Mouse (Mus musculus) MEL (cell line): ENCODE measurements around the gene Gm10912. TPM values are rescaled to one million over a fixed set of nuclear protein-coding genes. Genes with fewer than 3 reads are reported as not detected.
"Not testable (repeated sequence)": the region's sequence is repeated elsewhere in the genome, so short reads cannot be mapped to it uniquely, and the experiment has no call there.

Experiments
- DNase-seq: peaks from one replicate; pipeline ENCODE4 v3.0.0; 2011; ENCODE audit warnings: low read depth, low spot score
- H3K27ac ChIP-seq: 2 replicates; pipeline ENCODE4 v1.5.1; 2012; ENCODE audit warnings: low read depth, mild to moderate bottlenecking, control low read depth, low read length, moderate library complexity; ENCODE audit not compliant: control insufficient read depth
- H3K27me3 ChIP-seq, 2 experiments: fragments of 150-350 bp in 1 of 2; sonication (generic) in 1 of 2; 2 replicates each; pipeline ENCODE4 v1.6.1; 2012; ENCODE audit warnings: low read length in 2 of 2, mild to moderate bottlenecking in 2 of 2, improper control_type of control experiment in 1 of 2, moderate library complexity in 1 of 2; ENCODE audit not compliant: insufficient read depth in 2 of 2, control insufficient read depth in 1 of 2
- H3K36me3 ChIP-seq, 2 experiments: 2 replicates each; pipeline ENCODE4 v1.6.1; 2012 to 2014; ENCODE audit warnings: low read length in 2 of 2, improper control_type of control experiment in 1 of 2, inconsistent platforms in 1 of 2, mild to moderate bottlenecking in 1 of 2; ENCODE audit not compliant: insufficient read depth in 2 of 2, control insufficient read depth in 1 of 2
- H3K4me1 ChIP-seq, 2 experiments: fragments of 150-350 bp in 1 of 2; sonication (generic) in 1 of 2; 2 replicates each; pipeline ENCODE4 v1.6.1; 2012; ENCODE audit warnings: low read length in 2 of 2, improper control_type of control experiment in 1 of 2, mild to moderate bottlenecking in 1 of 2; ENCODE audit not compliant: insufficient read depth in 2 of 2, control insufficient read depth in 1 of 2
- H3K4me3 ChIP-seq, 2 experiments: fragments of 150-350 bp in 1 of 2; sonication (generic) in 1 of 2; 2 replicates each; pipeline ENCODE4 v1.5.1; 2012; ENCODE audit warnings: low read depth in 2 of 2, low read length in 2 of 2, mild to moderate bottlenecking in 2 of 2, moderate library complexity in 2 of 2, control low read depth in 1 of 2, improper control_type of control experiment in 1 of 2; ENCODE audit not compliant: control insufficient read depth in 1 of 2, insufficient read depth in 1 of 2
- H3K79me2 ChIP-seq: 2 replicates; pipeline ENCODE4 v1.6.1; 2012; ENCODE audit warnings: mild to moderate bottlenecking, low read length, moderate library complexity; ENCODE audit not compliant: control insufficient read depth, poor library complexity, insufficient read depth
- H3K9ac ChIP-seq: 2 replicates; pipeline ENCODE4 v1.6.1; 2012; ENCODE audit warnings: low read depth, mild to moderate bottlenecking, control low read depth, low read length, moderate library complexity; ENCODE audit not compliant: control insufficient read depth, poor library complexity, severe bottlenecking
- H3K9me3 ChIP-seq: fragments of 150-350 bp; sonication (generic); replicated peaks from 2 replicates; pipeline ENCODE4 v1.6.1; 2012; ENCODE audit warnings: mild to moderate bottlenecking, low read length, improper control_type of control experiment, moderate library complexity; ENCODE audit not compliant: insufficient read depth
- CHD2 ChIP-seq: IDR thresholded peaks from 2 replicates; pipeline ENCODE4 v1.6.1; 2011; ENCODE audit warnings: low read length, improper control_type of control experiment
- CTCF ChIP-seq, 3 experiments: IDR thresholded peaks in 2 of 3; conservative IDR thresholded peaks in 1 of 3; 2 replicates each; pipeline ENCODE4 v1.5.1; 2011 to 2012; ENCODE audit warnings: low read length in 3 of 3, low read depth in 2 of 3, mild to moderate bottlenecking in 2 of 3, improper control_type of control experiment in 1 of 3, inconsistent platforms in 1 of 3, mixed read lengths in 1 of 3, moderate library complexity in 1 of 3; ENCODE audit not compliant: control insufficient read depth in 1 of 3, insufficient read depth in 1 of 3, poor library complexity in 1 of 3, severe bottlenecking in 1 of 3
- EP300 ChIP-seq, 2 experiments: IDR thresholded peaks; 2 replicates each; pipeline ENCODE4 v1.6.1; 2011; ENCODE audit warnings: improper control_type of control experiment in 2 of 2, low read length in 2 of 2, low read depth in 1 of 2, mild to moderate bottlenecking in 1 of 2
- ETS1 ChIP-seq: IDR thresholded peaks from 2 replicates; pipeline ENCODE4 v1.6.1; 2012; ENCODE audit warnings: low read depth, mild to moderate bottlenecking, inconsistent platforms, low read length, improper control_type of control experiment, moderate library complexity
- GATA1 ChIP-seq: IDR thresholded peaks from 2 replicates; pipeline ENCODE4 v1.6.1; 2011; ENCODE audit warnings: low read depth, low read length, improper control_type of control experiment
- JUND ChIP-seq: IDR thresholded peaks from 2 replicates; pipeline ENCODE4 v1.6.1; 2011; ENCODE audit warnings: low read depth, mild to moderate bottlenecking, improper control_type of control experiment, low read length
- MYC ChIP-seq: IDR thresholded peaks from 2 replicates; pipeline ENCODE4 v1.6.1; 2011; ENCODE audit warnings: low read depth, mild to moderate bottlenecking, low read length, improper control_type of control experiment, moderate library complexity
- NELFE ChIP-seq: IDR thresholded peaks from 2 replicates; pipeline ENCODE4 v1.6.1; 2011; ENCODE audit warnings: low read depth, low read length, improper control_type of control experiment
- RAD21 ChIP-seq: IDR thresholded peaks from 2 replicates; pipeline ENCODE4 v1.6.1; 2011; ENCODE audit warnings: mild to moderate bottlenecking, low read depth, low read length, improper control_type of control experiment
- RCOR1 ChIP-seq: IDR thresholded peaks from 2 replicates; pipeline ENCODE4 v1.6.1; 2012; ENCODE audit warnings: low read depth, mild to moderate bottlenecking, inconsistent platforms, low read length, improper control_type of control experiment
- SMC3 ChIP-seq: IDR thresholded peaks from 2 replicates; pipeline ENCODE4 v1.6.1; 2011; ENCODE audit warnings: low read depth, low read length, improper control_type of control experiment
- TAL1 ChIP-seq: IDR thresholded peaks from 2 replicates; pipeline ENCODE4 v1.6.1; 2012; ENCODE audit warnings: mild to moderate bottlenecking, inconsistent platforms, low read length, moderate library complexity, mixed read lengths
- TBP ChIP-seq: IDR thresholded peaks from 2 replicates; pipeline ENCODE4 v1.8.0; 2011; ENCODE audit warnings: low read depth, low read length, improper control_type of control experiment
- USF2 ChIP-seq, 2 experiments: IDR thresholded peaks; 2 replicates each; pipeline ENCODE4 v1.6.1; 2011 to 2012; ENCODE audit warnings: improper control_type of control experiment in 2 of 2, low read length in 2 of 2, borderline replicate concordance in 1 of 2, inconsistent platforms in 1 of 2, low read depth in 1 of 2, mild to moderate bottlenecking in 1 of 2; ENCODE audit not compliant: insufficient read depth in 1 of 2
- ZMIZ1 ChIP-seq: IDR thresholded peaks from 2 replicates; pipeline ENCODE4 v1.6.1; 2012; ENCODE audit warnings: low read depth, mild to moderate bottlenecking, inconsistent platforms, low read length, improper control_type of control experiment, moderate library complexity
- ZNF384 ChIP-seq: IDR thresholded peaks from 2 replicates; pipeline ENCODE4 v1.6.1; 2012; ENCODE audit warnings: low read depth, mild to moderate bottlenecking, inconsistent platforms, low read length, improper control_type of control experiment
- polyA plus RNA-seq, 2 experiments: library from polyadenylated mRNA; stranded (reverse) in 1 of 2; unstranded in 1 of 2; fragments of >175 nt in 1 of 2; fragments of >200 nt in 1 of 2; gene quantifications; 2 replicates each; pipeline versions ENCODE4 v1.2.1 to v1.2.4; 2012; ENCODE audit warnings: low replicate concordance in 2 of 2, low read depth in 1 of 2; ENCODE audit not compliant: insufficient read length in 2 of 2, insufficient read depth in 1 of 2, missing spikeins in 1 of 2
- total RNA-seq: library from RNA; depleted of rRNA; stranded (reverse); fragments of 300-350 nt; gene quantifications from 2 replicates; pipeline ENCODE4 v1.2.3, GENCODE M21; 2012; rRNA removed

Gm10912 gene
- 0.08 TPM in 1 of 2 replicates, not detected in the other for total RNA-seq
- polyA plus RNA-seq = under 1 TPM in 1 of 2 experiments, not detected in 1; 0.06 TPM

DNA sequence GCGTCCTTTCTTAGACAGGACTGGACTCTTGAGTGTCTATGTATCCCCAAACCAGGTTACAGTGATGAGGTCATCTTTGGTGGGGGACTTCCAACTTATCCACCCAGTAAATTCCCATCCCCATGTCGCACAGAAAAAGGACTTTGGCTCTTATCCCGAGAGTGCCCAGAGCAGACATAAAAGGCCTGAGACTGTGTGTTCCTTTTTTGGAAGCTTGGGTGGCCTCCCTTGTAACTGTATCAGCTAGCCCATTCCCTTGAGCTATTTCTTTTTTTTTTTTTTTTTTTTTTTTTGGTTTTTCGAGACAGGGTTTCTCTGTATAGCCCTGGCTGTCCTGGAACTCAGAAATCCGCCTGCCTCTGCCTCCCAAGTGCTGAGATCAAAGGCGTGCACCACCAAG, at the start of gene Gm10912:
Gene Gm10912, plus strand, starts transcription at position 301 of the 400 bp plus-strand sequence.
- 0 out of 2 replicates have a peak, but pooled peaks have one; percentile 13 for TF ChIP-seq ZNF384
- TF ChIP-seq, all 39 proteins: peak for 1; not testable (repeated sequence) for 38
- not testable (repeated sequence) for H3K9ac ChIP-seq, H3K36me3 ChIP-seq, DNase-seq, H3K79me2 ChIP-seq, H3K27me3 ChIP-seq, H3K4me1 ChIP-seq, H3K9me3 ChIP-seq, H3K27ac ChIP-seq, H3K4me3 ChIP-seq

DNA sequence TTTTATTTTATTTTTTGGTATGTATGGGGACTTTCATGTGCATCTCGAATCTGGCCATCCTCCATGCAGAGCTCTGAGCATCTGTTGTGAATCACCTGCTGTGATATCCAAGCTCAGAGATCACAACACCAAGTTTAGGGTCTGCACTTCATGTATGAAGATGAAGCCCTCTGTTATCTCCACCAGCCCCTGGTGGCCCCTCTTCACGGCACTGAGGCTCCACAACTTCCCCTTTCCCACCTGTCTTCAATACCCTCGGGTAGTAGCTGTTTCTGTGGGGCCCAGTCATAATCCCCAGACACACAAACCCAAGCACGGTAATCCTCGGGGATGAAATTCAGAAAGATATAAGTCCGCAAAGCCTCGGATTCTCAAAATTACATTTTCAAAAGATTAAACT, 42.5 kb upstream of the Gm10912 start:
- Histone ChIP-seq H3K9ac (no peak overlapping the region), H3K27me3 (peaks cover 2 to 5% of the 10 kb centered on the region in 2 experiments; a peak in 3 of 4 replicates), H3K4me3 (no peak overlapping the region), H3K27ac (no peak overlapping the region), H3K36me3 (peaks cover 0 to 6% of the 10 kb centered on the region in 2 experiments; a peak in 2 of 4 replicates), H3K4me1 (peaks cover 2 to 3% of the 10 kb centered on the region in 2 experiments; a peak in 3 of 4 replicates), H3K9me3 (no peaks in the 10 kb centered on the region), H3K79me2 (peaks cover 4% of the 10 kb centered on the region)
- peak; percentile 57 for DNase-seq
- 0 out of 2 replicates have a peak, but pooled peaks have one; percentile 17 for TF ChIP-seq TAL1
- TF ChIP-seq GATA1 = peak; percentile 47
- no peak for TF ChIP-seq JUND
- TF ChIP-seq EP300 (IDR thresholded peaks at IDR 0.05; ENCODE audit: low read depth in 1 of 2, low read length in 2 of 2) = peak; percentile 43 to 49; a peak in 3 of 4 replicates
- 0 out of 2 replicates have a peak, but pooled peaks have one; percentile 38 for TF ChIP-seq RCOR1
- TF ChIP-seq ETS1 = no peak
- no peak for TF ChIP-seq SMC3

GRCm38 (mm10) chr2:104024656-104025055, 41.0 kb upstream of the Gm10912 start:
- no peak for DNase-seq
- TF ChIP-seq ETS1 = no peak
- no peak for TF ChIP-seq USF2 (IDR thresholded peaks at IDR 0.05; ENCODE audit: borderline replicate concordance in 1 of 2, insufficient read depth in 1 of 2, low read depth in 1 of 2, low read length in 2 of 2)
- no peak for TF ChIP-seq RAD21
- no peak for TF ChIP-seq ZNF384
- no peak for TF ChIP-seq MYC
- no peak for TF ChIP-seq ZMIZ1
- TF ChIP-seq NELFE = no peak
- TF ChIP-seq CTCF (IDR thresholded peaks at IDR 0.05 in 2 of 3, conservative IDR thresholded peaks at IDR 0.05 in 1 of 3; ENCODE audit: control insufficient read depth in 1 of 3, insufficient read depth in 1 of 3, low read depth in 2 of 3, low read length in 3 of 3, poor library complexity in 1 of 3, severe bottlenecking in 1 of 3) = no peak
- no peak for TF ChIP-seq CHD2
- TF ChIP-seq RCOR1 = no peak
- TF ChIP-seq TBP = no peak
- peaks cover 0 to 14% of the 10 kb centered on the region in 2 experiments; a peak in 2 of 4 replicates for H3K36me3 ChIP-seq
- peaks cover 6 to 10% of the 10 kb centered on the region in 2 experiments for H3K4me1 ChIP-seq
- no peaks in the 10 kb centered on the region for H3K9me3 ChIP-seq
- peaks cover 12% of the 10 kb centered on the region for H3K79me2 ChIP-seq
- H3K4me3 ChIP-seq = no peak overlapping the region
- no peak overlapping the region for H3K9ac ChIP-seq
- no peaks in the 10 kb centered on the region for H3K27me3 ChIP-seq
- H3K27ac ChIP-seq = no peak overlapping the region
